Mouse (Mus musculus): ENCODE measurements around the gene Tppp.
"Not testable (repeated sequence)": the region's sequence is repeated elsewhere in the genome, so short reads cannot be mapped to it uniquely, and the experiment has no call there.

Tppp gene

DNA sequence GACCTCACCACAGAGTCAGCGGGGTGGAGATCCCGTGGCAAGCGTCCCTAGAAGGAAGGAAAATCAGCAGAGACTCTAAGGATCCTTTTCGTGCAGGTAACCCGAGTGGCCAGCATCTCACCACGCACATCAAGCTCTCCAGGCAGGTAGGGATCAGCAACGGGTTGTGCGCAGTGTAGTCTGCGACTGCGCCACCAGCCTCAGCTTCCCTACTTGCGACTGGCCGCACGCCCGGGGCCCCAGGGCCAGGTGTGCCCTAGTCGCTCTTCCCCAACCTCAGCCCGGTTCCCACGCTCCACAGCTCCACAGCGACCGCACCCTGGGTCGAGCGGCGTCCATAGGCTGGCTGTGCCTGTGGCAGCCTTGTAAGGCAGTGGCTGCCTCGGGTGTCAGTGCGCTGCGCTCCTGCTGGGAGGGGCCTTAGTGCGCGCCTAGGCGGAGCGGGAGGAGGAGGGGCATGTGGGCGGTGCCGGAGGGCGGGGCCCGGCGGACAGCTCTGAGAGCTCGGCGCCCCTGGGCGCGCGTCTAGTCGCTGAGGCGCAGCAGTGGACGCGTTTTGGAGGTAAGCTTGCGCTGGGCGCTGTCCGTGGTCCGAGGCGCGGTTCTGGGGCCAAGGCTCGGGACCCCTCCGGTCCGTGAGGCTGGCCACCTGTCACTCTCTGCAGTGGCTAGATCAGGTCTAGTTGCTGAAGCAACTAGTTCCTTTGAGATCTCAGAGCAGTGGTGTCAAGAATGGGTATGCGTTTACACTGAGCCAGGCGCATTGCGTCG is at the start of gene Tppp:
Gene Tppp, plus strand, starts transcription at position 460 of the 771 bp plus-strand sequence.
- peak; percentile 92 for DNase-seq

DNA sequence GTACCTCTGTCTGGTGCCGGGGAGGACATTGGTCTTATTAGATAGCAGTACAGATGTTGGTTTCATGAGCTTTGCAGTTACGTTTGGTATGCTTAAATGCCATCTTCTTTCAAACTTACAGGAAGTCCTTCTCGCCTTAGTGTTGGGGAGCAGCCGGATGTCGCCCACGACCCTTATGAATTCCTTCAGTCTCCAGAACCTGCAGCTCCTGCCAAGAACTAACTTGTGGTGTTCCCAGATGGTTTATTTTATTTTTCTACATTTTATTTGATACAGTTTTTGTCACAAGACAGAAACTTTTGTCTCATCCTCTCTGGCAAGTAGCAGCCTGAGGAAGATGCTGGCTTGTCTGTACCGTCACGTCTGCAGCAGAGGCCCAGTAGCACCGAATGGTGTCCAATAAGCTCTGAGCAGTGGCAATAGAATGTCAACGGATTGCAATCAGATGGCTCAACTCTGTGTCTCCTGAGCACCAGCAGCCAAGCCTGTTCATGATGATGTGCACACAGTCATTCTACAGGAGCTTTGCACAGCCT is 49.0 kb upstream of the Tppp start:
- DNase-seq = no peak

DNA sequence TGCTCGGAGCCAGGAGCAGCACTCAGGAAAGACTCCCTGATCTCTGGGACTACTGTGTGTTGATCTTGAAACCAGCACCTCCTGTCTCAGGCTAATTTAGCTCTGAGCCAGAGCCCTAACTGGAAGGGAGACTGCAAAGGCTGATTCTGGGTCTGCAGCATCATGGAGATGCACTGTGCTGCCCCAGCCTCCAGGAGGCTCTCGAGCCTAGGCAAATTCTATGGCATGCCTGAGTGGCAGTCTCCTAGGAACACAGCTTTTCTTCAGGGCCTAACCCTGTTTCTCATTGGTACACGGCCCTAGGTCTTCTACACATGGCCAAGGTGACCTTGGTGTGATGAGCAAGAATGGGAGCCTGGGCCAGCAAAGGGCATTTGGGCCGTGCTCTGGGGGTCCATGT is 48.0 kb upstream of the Tppp start:
- no peak for DNase-seq

DNA sequence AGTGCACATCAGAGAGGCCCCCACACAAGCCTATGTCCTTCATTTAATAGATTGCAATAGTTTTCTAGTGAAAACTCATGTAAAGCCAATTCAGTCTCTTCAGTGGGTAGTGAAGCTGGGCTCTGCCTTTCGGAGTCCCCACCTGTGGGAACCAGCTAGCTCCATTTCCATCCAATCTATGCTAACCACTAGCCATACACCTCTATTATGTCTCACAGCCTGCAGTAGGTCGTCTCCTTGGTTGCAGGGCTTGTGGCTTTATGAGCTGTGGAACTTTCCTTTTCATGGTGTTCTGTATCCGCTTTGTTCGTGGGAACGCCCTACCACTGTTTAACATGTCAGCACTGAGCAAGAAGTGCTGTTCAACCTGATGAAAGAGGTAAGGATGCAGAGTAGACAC is 45.7 kb upstream of the Tppp start, which contains the start of gene Zdhhc11:
Gene Zdhhc11, plus strand, starts transcription at position 301 of the 400 bp plus-strand sequence.
- DNase-seq = no peak

DNA sequence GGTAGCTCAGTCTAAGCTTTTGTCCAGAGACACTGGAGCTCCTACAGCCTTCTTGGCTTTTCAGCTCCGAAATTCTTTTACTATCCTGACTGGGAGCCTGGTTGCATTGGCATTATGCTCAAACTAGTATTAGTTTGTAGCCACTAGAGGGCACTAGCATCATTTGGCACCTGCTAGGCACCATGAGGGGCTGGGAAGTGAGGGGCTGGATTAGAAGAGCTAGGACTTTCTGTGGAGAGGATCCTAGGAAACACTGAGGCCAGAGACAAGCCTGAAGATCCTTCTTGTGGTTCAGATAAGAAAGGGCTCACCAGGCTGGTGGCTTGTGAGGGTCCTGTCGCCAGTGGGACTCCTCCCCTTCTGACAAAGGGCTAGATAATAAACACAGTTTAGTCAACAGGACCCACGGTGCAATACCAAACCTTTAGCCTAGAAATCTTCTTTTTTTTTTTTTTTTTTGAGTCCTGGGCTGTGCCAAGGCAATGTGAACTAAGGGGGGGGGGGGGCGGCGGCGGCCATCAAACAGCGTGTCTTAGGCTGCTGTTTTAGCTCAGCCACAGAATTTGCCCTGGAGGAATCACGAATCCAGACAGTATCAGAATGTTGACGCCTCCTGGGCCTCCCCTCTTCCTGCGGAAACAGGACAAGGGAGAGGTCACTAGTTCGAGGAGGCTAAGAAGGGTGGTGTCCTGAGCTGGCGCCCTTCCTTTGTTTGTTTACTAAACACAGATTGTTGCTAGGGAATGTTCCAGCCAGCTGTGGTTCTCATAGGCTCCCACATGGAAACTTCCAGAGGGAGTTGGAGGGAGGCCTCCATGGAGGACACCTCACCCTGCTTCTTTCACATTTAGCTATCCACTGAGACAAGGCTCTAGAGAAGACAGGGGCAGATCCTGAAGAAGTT is 38.4 kb upstream of the Tppp start:
- peak; percentile 89 for DNase-seq

DNA sequence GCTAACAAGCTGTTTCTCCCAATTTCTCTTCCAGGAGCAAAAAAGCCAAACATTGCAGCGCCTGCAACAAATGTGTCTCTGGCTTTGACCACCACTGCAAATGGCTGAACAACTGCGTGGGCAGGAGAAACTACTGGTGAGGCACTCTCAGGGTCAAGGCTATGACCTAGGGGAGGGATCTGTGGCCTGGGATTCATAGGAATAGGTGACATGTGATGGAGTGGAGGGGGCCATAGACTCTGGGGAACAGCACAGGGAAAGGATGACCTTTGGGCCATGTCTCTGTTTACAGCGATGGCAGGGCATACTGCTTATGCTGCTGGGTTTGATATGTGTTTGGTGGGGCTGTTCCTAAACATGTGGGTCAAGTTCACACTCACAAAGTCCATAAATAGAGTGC is 34.7 kb upstream of the Tppp start:
- no peak for DNase-seq

DNA sequence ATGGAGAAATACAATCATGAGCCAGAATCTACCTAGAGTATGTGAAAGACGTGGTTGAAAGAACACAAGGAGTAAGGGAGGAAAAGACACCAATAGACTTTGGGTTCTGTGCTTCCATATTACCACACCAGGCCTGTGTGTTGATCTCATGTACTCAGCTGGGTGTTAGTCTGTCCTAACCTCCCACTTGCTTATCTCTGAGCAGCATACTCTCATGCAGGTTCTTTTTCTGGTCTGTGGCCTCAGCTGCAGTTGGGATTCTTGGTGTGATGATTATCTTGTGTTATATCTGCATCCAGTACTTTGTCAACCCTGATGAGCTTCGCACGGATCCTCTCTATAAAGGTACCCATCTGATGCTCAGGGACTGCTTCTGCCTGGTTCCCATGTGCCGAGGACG is 32.3 kb upstream of the Tppp start:
- no peak for DNase-seq

DNA sequence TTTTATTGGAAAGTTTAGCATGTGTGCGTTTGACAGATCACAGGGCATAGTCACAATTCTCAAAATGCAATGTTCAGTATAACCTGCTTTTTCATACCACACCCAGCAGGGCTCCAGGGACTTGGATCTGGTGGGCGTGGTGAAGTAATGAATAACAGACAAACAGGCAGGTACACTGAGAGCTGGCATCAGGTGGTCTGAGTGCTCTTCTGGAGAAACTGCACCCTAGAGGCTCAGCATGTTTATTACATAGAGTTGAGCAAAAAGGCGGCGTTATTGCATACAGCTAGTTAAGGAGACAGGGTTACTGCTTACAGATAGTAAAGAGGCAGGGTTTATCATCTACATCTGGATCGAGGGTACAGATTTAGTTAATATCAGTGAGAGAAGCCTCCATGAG is 18.9 kb upstream of the Tppp start:
- DNase-seq = no peak

DNA sequence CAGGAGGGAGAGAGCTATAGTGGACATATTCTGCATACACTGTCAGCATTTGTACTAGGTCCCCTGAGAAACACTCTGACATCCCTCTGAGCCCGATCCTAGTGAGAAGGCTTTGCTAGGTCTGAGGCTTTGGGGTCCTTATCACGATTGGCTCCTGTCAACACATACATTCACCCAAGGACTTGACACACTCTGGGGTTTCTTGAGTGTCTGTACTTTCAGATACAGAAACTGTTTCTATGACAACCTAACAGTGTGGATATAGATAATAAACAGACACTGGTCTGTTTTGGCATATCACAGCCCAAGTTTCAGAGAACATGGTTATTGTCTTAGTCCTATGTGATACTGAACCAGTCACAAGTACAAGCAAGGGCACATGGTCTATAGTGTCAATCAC is 18.4 kb upstream of the Tppp start:
- no peak for DNase-seq

DNA sequence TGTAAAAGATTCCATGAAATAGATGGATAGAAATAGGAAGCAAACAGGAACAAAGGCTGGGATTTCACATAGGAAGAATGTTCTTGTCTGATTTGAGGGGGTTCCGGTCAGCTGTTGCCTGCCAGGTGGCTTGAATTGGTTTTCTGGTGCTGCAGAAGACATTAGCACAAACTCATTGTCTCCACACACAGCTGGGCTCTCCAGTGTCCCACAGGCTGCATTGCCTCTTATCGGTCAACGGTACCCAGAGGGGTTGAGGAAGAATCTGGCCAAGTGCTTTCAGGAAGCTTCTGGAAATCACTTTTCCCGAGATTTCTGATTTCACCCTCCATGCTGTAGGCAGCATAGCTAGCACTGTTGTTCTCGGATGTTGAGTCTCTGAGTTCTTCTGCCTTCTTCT is 17.9 kb upstream of the Tppp start:
- no peak for DNase-seq

DNA sequence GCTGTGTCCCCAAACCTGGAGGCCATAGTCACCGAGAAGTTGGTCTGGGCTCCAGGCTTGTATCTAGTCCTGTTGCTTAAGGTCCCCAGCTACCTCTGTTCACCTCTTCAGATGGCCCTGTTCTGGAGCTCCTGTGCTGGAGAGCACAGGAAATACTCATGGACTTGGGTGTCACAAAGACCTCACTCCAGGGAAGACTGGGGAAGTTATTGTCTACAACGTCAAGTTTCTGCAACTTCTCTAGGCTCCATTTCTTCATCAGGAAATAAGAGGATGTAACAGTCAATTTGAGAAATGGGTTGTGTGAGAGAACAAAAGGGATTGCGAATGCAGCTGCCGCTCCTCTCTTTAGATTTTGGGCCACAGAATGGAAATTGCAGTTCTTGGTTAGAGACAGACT is 12.8 kb upstream of the Tppp start:
- DNase-seq = no peak

DNA sequence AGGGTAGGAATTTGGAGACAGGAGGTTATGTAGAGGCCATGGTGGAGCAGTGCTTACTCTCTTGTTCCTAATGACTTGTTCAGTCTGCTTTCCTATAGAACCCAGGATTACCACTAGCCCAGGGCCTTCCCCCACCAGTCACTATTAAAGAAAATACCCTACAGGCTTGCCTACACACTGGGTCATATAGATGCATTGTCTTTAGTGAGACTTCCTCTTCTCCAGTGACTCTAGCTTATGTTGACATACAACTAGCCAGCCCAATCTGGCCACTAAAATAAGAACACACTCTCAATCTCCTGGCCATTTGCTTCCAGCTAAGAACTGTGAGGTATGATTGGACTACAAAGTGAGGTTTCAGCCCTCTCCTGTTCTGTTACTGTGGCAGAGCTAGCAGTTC is 8.7 kb upstream of the Tppp start:
- DNase-seq = no peak

DNA sequence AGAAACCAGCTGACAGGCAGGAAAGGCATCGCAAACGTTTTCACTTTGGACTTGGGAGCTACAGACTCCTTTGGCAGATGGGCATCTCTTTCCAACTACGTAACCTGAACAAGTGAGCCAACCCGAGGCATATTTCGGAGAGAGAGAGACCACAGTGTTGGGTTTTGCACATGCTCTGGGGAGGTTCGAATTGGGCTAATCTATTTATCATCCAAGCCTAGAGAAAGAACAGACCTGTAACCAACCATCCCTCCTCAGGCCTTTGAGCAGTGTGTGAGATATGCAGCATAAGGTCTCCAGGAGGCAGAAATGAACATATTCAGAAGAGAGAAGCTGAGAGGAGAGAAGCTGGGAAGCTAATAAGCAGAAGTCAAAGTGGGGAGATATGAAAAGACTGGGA is 8.2 kb upstream of the Tppp start:
- DNase-seq = no peak

DNA sequence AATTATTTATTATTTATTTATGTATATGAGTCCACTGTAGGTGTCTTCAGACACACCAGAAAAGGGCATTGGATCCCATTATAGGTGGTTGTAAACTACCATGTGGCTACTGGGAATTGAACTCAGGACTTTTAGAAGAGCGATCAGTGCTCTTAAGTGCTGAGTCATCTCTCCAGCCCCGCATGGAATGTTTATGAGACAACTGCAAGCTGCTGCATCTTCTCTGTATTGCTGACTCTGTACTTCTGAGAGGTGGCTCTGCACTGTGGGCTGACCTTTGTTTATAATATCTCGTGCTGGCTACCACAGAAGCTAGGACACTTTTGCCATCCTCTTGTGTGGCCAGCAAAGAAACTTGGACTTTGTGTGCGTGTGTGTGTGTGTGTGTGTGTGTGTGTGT is 7.7 kb upstream of the Tppp start:
- DNase-seq = no peak

DNA sequence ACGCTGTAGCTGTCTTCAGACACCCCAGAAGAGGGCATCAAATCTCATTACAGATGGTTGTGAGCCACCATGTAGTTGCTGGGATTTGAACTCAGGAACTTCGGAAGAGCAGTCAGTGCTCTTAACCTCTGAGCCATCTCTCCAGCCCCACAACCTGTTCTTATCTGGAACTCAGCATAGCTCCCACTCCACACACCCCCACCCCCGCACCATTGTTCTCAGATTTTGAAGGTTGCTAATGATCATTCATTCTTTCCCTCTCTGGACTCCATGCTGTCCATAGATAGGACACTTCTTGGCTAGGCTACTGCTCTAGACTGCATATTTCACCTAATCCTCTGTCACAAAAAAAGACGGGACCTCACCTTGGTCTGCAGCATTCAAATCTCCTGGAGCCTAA is 2.3 kb upstream of the Tppp start:
- DNase-seq = not testable (repeated sequence)

DNA sequence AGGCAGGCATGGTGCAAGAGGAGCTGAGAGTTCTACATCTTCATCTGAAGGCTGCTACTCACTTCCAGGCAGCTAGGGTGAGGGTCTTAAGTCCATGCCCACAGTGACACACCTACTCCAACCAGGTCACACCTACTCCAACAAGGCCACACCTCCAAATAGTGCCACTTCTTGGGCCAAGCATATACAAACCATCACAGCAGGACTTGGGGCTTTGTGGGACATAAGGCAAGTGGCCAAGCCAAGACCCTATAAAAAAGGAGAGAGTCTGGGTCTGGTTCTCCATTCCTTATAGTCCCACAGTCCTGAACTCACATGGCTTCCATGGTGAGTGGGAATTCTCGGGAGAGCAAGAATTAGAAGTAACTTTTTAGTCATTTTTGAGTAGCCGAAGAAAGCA is 991 bp upstream of the Tppp start:
- not testable (repeated sequence) for DNase-seq

DNA sequence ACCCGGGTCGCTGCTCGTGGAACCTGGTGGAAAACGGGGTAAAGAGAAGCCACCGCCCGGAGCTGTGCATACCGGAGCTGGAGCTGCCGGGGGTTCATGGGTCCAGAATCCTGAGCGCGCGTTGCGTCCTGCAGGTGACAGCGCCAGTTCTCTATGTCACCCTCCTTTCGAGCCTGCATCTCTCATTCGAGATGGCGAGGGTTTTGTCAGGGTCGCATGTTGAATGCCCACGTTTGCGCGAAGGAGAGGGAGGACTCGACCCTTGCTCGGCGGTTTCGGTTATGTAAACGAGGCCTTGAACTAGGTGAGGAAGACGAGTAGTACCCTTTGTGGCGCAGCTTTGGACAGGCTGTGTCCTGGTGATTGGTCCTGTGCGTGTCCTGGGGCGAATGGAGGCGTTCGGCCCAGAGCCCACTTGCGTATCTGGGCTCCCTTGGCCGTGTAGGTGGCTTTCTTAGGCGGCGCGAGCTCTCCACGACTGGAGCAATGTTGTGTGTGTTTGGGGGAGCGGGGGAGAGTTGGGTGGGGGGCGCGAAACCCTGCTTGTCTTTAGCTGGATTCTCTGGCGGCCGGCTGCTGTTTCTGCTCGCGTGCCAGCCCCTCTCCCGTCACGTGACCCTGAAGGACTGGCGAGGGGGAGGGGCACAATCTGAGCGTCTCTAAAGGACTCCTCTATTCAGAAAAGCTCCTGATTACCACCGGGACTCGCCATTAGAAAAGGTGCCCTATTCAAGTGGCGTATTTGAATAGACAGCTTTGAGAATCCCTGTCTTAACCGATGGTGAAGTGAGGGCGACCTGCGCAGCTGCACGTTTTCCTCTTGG is 796 bp downstream of the Tppp start:
- DNase-seq = peak; percentile 88

DNA sequence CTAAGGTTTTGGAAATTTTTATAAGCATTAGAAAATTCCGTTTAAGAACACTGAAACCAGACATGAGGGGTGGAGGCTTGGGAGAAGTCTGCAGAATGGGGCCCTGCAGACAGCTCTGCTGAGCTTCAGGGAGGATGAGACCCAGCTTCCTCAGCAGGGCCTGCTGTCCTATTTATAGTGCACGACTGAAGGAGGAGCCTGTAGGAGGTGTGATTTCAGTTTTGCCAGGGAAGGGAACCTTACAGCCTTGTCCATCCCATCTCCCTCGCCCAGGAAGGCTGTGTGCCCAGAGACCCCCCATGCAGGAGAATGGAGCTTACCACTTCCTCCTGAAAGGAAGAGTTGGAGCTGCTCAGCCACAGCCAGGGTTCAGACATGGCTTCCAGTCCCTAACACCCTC is 1.5 kb downstream of the Tppp start:
- DNase-seq = no peak

DNA sequence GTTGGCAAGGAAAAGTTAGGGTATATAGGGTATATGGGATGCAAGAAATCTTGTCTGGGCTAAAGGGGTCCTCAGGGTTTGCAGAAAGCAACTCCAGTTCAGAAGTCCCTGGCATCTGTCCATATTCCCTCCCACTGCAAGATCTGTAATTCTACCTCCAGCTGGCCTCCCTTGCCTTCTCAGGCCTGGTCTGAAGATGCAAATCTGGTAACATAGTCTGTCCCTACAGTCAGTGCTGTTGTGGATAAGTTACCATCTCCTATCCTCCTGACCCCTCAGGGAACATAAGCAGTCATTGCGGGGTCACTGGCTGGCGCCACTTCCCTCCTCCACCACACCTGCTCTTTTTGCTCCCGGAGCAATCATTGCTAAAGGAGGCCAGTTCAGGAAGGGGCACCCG is 6.7 kb downstream of the Tppp start:
- no peak for DNase-seq

DNA sequence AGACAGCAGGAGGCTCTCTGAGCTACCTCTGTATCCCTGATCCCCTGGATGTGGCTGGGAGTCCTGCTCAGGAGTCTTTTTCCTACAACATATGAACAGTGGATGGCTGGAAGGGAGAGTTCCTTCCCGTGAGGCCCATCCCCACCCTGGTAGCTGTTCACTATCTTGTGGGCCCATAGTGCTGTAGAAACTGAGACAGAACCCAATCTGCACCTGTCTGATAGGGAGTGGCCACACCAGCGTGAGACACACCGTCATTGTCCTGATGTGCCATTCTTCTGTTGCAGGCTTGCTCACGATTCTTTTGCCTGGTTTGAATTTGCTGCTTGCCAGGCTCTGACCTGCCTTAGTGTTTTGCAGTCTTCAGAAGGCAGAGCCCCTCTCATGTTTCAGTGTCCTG is 8.2 kb downstream of the Tppp start:
- no peak for DNase-seq

DNA sequence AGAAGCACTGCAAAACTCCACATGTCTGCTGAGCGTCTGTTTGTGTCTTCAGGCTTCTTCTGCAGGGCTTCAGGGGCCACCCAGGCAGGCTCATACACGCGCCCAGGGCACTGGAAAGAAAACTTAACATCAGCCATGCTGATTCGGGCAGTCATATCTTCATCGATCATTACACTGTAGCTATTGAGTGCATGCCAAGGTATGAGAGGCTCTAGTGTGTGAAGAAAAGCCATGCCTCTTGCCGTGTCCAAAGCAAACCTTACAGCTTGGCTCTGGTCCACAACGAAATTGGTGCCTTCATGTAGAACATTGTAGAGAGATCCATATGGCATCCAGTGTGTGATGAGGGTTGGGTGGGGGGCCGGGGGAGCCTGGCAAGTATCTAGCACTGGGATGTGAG is 9.8 kb downstream of the Tppp start:
- not testable (repeated sequence) for DNase-seq

DNA sequence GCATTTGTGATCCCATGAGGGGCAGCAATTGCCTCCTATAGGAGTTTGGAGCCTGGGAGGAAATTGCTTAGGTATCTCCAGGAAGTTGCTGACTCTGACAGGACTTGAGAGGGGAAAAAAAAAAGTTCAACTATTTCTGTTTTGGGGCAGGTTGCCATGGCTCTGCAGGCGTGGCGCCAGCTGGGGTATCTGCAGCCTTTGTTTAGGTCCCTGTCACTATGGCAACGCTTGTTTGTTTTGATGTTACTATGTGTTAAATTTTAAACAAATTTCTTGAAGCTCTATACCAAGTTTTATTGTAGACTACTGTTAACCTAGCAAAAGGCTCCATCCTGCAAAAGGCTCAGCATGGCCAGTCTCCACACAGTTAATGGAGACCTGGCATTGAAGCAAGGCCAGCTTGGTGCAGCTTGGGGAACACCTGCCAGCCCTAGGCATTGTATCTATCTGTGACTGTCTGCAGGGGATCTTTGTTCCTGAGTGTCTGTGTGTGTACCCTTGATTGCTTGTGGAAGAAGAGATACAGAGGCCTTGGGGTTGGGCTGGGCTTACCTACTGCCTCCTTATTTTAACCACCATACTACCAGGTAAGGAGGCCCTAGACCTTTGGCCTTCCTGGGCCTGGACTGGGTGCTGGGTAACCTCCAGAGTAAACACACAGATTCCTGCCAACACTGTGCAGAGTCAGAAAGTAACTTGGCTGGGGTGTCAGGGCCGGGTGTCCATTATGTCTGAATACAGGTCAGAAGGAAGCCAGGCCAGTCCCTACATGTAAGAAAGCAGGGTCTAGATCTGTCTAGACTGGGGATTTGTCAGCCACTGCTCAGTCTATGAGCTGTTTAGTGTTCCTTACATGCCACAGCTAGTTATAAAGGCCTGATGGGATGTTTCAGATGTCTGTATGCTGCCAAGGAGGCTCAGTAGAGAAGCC is 16.2 kb downstream of the Tppp start:
- DNase-seq = no peak

Data from embryo, embryonic 11 days (tissue).